12 mouse cellular contexts compared by ENCODE assay signal in genomic region chr5:97097631-97098041, GRCm38 (mm10). TPM values are rescaled to one million over a fixed set of nuclear protein-coding genes. Genes with fewer than 3 reads are reported as not detected.
A peak's percentile ranks its signal among the peaks of the same experiment; 100 is the strongest.
DNase-seq lines count a peak whose midpoint lies in the region; ATAC-seq lines count a peak whose summit lies in the region.
"Had no signal": no experiment of that assay in that cellular context is flagged by ENCODE, and none has a peak within 500 bp of the region (broad histone marks: within the 10 kb centered on the region; RNA-seq: fewer than 3 reads in every experiment).

No protein-coding gene starts in this region.

- 73% methylated on average over 9 of the region's 9 CpGs for WGBS in forebrain, embryonic 14.5 days
- 72% methylated on average over 9 of the region's 9 CpGs for WGBS in forebrain, embryonic 15.5 days
- 64% methylated on average over 9 of the region's 9 CpGs for WGBS in kidney, embryonic 15.5 days
- WGBS in embryonic facial prominence, embryonic 14.5 days, result 68% methylated on average over 9 of the region's 9 CpGs
- 74% methylated on average over 9 of the region's 9 CpGs for WGBS in neural tube, embryonic 15.5 days

- no peak for ATAC-seq in forebrain, embryonic 14.5 days
- no peak for ATAC-seq in forebrain, embryonic 15.5 days (replicated peaks)
- ATAC-seq in kidney, embryonic 15.5 days (replicated peaks; ENCODE audit: low FRiP score), result peak; percentile 79
- 0 out of 2 replicates have a peak, but pooled peaks have one; percentile 62 for ATAC-seq in embryonic facial prominence, embryonic 14.5 days (ENCODE audit: low read depth)
- 0 out of 2 replicates have a peak, but pooled peaks have one; percentile 35 for ATAC-seq in neural tube, embryonic 15.5 days (ENCODE audit: low FRiP score)

- no peaks in the 10 kb centered on the region for H3K27me3 ChIP-seq in forebrain, embryonic 14.5 days (replicated peaks; ENCODE audit: control insufficient read depth, insufficient read depth, low read length)
- H3K27me3 ChIP-seq in forebrain, embryonic 15.5 days, result no peaks in the 10 kb centered on the region
- H3K27me3 ChIP-seq in kidney, embryonic 15.5 days, result no peaks in the 10 kb centered on the region
- no peaks in the 10 kb centered on the region for H3K27me3 ChIP-seq in embryonic facial prominence, embryonic 14.5 days (replicated peaks; ENCODE audit: control insufficient read depth, insufficient read depth, low read length)
- H3K27me3 ChIP-seq in neural tube, embryonic 15.5 days (replicated peaks), result no peaks in the 10 kb centered on the region

- peak; percentile 13 for DNase-seq in forebrain, embryonic 14.5 days (ENCODE audit: low spot score)
- DNase-seq in kidney, adult 9 months, result no peak
- no peak for DNase-seq in embryonic facial prominence, embryonic 14.5 days (ENCODE audit: low spot score)
- no peak for DNase-seq in adrenal gland, postnatal 25 days
- DNase-seq in lung, adult 18-20 months, result no peak
- DNase-seq: B cell, adult 2 months; layer of hippocampus, adult 9-11 months; right cerebral cortex, postnatal 14 days had no signal

- no peaks in the 10 kb centered on the region for H3K9me3 ChIP-seq in forebrain, embryonic 14.5 days (replicated peaks; ENCODE audit: control insufficient read depth, low read length)
- H3K9me3 ChIP-seq in forebrain, embryonic 15.5 days, result no peaks in the 10 kb centered on the region
- H3K9me3 ChIP-seq in kidney, embryonic 15.5 days (replicated peaks), result no peaks in the 10 kb centered on the region
- no peaks in the 10 kb centered on the region for H3K9me3 ChIP-seq in embryonic facial prominence, embryonic 14.5 days (ENCODE audit: control insufficient read depth, low read length)
- H3K9me3 ChIP-seq in neural tube, embryonic 15.5 days (replicated peaks), result no peaks in the 10 kb centered on the region
- H3K9me3 ChIP-seq: limb, embryonic 10.5 days had no signal

- H3K4me1 ChIP-seq in forebrain, embryonic 14.5 days (ENCODE audit: control insufficient read depth, insufficient read depth, low read length), result no peaks in the 10 kb centered on the region
- H3K4me1 ChIP-seq in forebrain, embryonic 15.5 days, result no peaks in the 10 kb centered on the region
- no peaks in the 10 kb centered on the region for H3K4me1 ChIP-seq in kidney, embryonic 15.5 days
- no peaks in the 10 kb centered on the region for H3K4me1 ChIP-seq in embryonic facial prominence, embryonic 14.5 days (ENCODE audit: control insufficient read depth, insufficient read depth, low read length)
- H3K4me1 ChIP-seq in neural tube, embryonic 15.5 days, result 0 out of 2 replicates have a peak, but pooled peaks cover 4% of the 10 kb centered on the region
- H3K4me1 ChIP-seq: limb, embryonic 10.5 days had no signal

- H3K4me2 ChIP-seq in forebrain, embryonic 14.5 days (ENCODE audit: low read length), result no peak overlapping the region
- no peak overlapping the region for H3K4me2 ChIP-seq in forebrain, embryonic 15.5 days (replicated peaks)
- H3K4me2 ChIP-seq in kidney, embryonic 15.5 days, result no peak overlapping the region
- no peak overlapping the region for H3K4me2 ChIP-seq in embryonic facial prominence, embryonic 14.5 days (ENCODE audit: low read depth, low read length)
- H3K4me2 ChIP-seq in neural tube, embryonic 15.5 days, result no peak overlapping the region

- H3K9ac ChIP-seq in forebrain, embryonic 14.5 days (ENCODE audit: low read length), result no peak overlapping the region
- no peak overlapping the region for H3K9ac ChIP-seq in forebrain, embryonic 15.5 days (replicated peaks)
- no peak overlapping the region for H3K9ac ChIP-seq in kidney, embryonic 15.5 days
- no peak overlapping the region for H3K9ac ChIP-seq in embryonic facial prominence, embryonic 14.5 days (ENCODE audit: low read depth, low read length)
- no peak overlapping the region for H3K9ac ChIP-seq in neural tube, embryonic 15.5 days (replicated peaks)

- peaks cover 60% of the 10 kb centered on the region for H3K36me3 ChIP-seq in forebrain, embryonic 14.5 days (ENCODE audit: control insufficient read depth, insufficient read depth, low read length)
- peaks cover 42% of the 10 kb centered on the region for H3K36me3 ChIP-seq in forebrain, embryonic 15.5 days
- H3K36me3 ChIP-seq in kidney, embryonic 15.5 days, result no peaks in the 10 kb centered on the region
- no peaks in the 10 kb centered on the region for H3K36me3 ChIP-seq in embryonic facial prominence, embryonic 14.5 days (ENCODE audit: control insufficient read depth, insufficient read depth, low read length)
- peaks cover 56% of the 10 kb centered on the region for H3K36me3 ChIP-seq in neural tube, embryonic 15.5 days

- H3K4me3 ChIP-seq in forebrain, embryonic 14.5 days (ENCODE audit: low read depth, low read length), result no peak overlapping the region
- H3K4me3 ChIP-seq in forebrain, embryonic 15.5 days, result no peak overlapping the region
- no peak overlapping the region for H3K4me3 ChIP-seq in kidney, embryonic 15.5 days (replicated peaks)
- no peak overlapping the region for H3K4me3 ChIP-seq in embryonic facial prominence, embryonic 14.5 days (ENCODE audit: low read depth, low read length)
- no peak overlapping the region for H3K4me3 ChIP-seq in neural tube, embryonic 15.5 days (replicated peaks)
- H3K4me3 ChIP-seq: limb, embryonic 10.5 days had no signal

- no peak overlapping the region for H3K27ac ChIP-seq in forebrain, embryonic 14.5 days (ENCODE audit: low read depth, low read length)
- H3K27ac ChIP-seq in forebrain, embryonic 15.5 days (replicated peaks), result no peak overlapping the region
- H3K27ac ChIP-seq in kidney, embryonic 15.5 days, result no peak overlapping the region
- H3K27ac ChIP-seq in embryonic facial prominence, embryonic 14.5 days (replicated peaks; ENCODE audit: low read depth, low read length), result no peak overlapping the region
- H3K27ac ChIP-seq in neural tube, embryonic 15.5 days (replicated peaks), result no peak overlapping the region
- H3K27ac ChIP-seq: limb, embryonic 10.5 days had no signal

RNA-seq across cellular contexts. Expression of gene Paqr3, which starts 13.8 kb away (rescaled TPM):
- 17.9 and 21.7 TPM in 2 replicates for polyA plus RNA-seq in forebrain, embryonic 14.5 days (2014; fragmentation: Nextera tagmentation; extraction: Ambion mirVana)
- polyA plus RNA-seq in forebrain, embryonic 15.5 days (2015; fragmentation: Nextera tagmentation; extraction: Ambion mirVana), result 21.7 and 22.1 TPM in 2 replicates
- 3.8 and 3.9 TPM in 2 replicates for polyA plus RNA-seq in kidney, embryonic 15.5 days (2015; fragmentation: Nextera tagmentation; extraction: Ambion mirVana)
- 3.5 and 3.9 TPM in 2 replicates for polyA plus RNA-seq in embryonic facial prominence, embryonic 14.5 days (2014; fragmentation: Nextera tagmentation; extraction: Ambion mirVana)
- 15.7 and 17.6 TPM in 2 replicates for polyA plus RNA-seq in neural tube, embryonic 15.5 days (2015; fragmentation: Nextera tagmentation; extraction: Ambion mirVana)
- total RNA-seq in adrenal gland, postnatal 25 days (2021), result 3.6 and 4.3 TPM in 2 replicates

Comparison
In these comparisons a context has a peak if more than half of its experiments do, and no peak if none do; other contexts are left out.
1. ATAC-seq: peak in kidney, embryonic 15.5 days (single experiment), embryonic facial prominence, embryonic 14.5 days (single experiment) and neural tube, embryonic 15.5 days (single experiment); none in forebrain, embryonic 14.5 days (single experiment) and forebrain, embryonic 15.5 days (single experiment).